Mouse (Mus musculus) hindbrain, embryonic 13.5 days (tissue): ENCODE measurements around the gene Olfr291. TPM values are rescaled to one million over a fixed set of nuclear protein-coding genes. Genes with fewer than 3 reads are reported as not detected.

Experiments
- ATAC-seq: fragments of 200-750 bp; cut with Nextera tagmentation; 2 replicates; pipeline ENCODE4 v1.8.0; 2017; ENCODE audit warnings: moderate TSS enrichment; ENCODE audit not compliant: low FRiP score
- H3K27ac ChIP-seq: fragments of 300-500 bp; sonication (generic); 2 replicates; pipeline ENCODE4 v1.5.1; 2015; ENCODE audit warnings: inconsistent platforms, mild to moderate bottlenecking, moderate library complexity
- H3K27me3 ChIP-seq: fragments of 300-500 bp; sonication (generic); 2 replicates; pipeline ENCODE4 v1.6.1; 2015; ENCODE audit warnings: mild to moderate bottlenecking, inconsistent platforms
- H3K36me3 ChIP-seq: fragments of 300-500 bp; sonication (generic); 2 replicates; pipeline ENCODE4 v1.6.1; 2015; ENCODE audit warnings: mild to moderate bottlenecking, inconsistent platforms
- H3K4me1 ChIP-seq: fragments of 300-500 bp; sonication (generic); replicated peaks from 2 replicates; pipeline ENCODE4 v1.6.1; 2015; ENCODE audit warnings: inconsistent platforms
- H3K4me2 ChIP-seq: fragments of 300-500 bp; sonication (generic); 2 replicates; pipeline ENCODE4 v1.6.1; 2015; ENCODE audit warnings: inconsistent platforms, mild to moderate bottlenecking, moderate library complexity
- H3K4me3 ChIP-seq: fragments of 300-500 bp; sonication (generic); 2 replicates; pipeline ENCODE4 v1.5.1; 2015; ENCODE audit warnings: mild to moderate bottlenecking, inconsistent platforms
- H3K9ac ChIP-seq: fragments of 300-500 bp; sonication (generic); 2 replicates; pipeline ENCODE4 v1.6.1; 2015; ENCODE audit warnings: mild to moderate bottlenecking, inconsistent platforms
- H3K9me3 ChIP-seq: fragments of 300-500 bp; sonication (generic); 2 replicates; pipeline ENCODE4 v1.6.1; 2016; ENCODE audit warnings: inconsistent platforms
- WGBS: fragments of 180-500 bp; shearing (Covaris S2); methylation state at CpG from one replicate; pipeline ENCODE4 v1.1.7; 2015; 5-methylcytosine and 5-hydroxymethylcytosine counted together
- polyA plus RNA-seq: library from polyadenylated mRNA; unstranded; fragments of >200 nt; fragmentation: Nextera tagmentation; extraction: Ambion mirVana; gene quantifications from 2 replicates; pipeline ENCODE4 v1.2.1, GENCODE M21; 2015

The Olfr291 gene
- polyA plus RNA-seq = not detected in 2 replicates

DNA sequence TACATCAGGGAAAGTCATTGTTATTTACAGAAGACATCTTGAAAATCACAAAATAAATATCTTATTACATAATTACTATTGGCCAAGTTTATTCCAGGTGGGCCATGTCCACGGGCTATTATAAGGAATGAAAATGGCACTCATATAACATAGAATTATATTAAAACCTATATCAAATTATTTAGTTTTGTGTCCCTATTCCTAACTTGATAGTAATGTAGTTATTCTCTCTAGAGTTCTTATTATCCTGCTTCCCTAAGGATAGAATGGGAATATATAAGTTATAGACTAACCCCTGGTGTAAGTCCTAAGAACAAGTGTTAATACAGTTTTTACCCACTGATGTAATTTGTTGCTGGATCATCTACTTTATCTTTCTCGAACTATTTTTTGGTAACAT is at the start of gene Olfr291:
Olfr291 (plus strand) TSS at position 301 of the 400 bp plus-strand sequence.
- no peak within 1 kb of the TSS for H3K4me3 ChIP-seq
- H3K27me3 ChIP-seq = no peaks in the 10 kb centered on the region
- H3K27ac ChIP-seq = no peak within 1 kb of the TSS
- no peaks in the 10 kb centered on the region for H3K9me3 ChIP-seq
- no peak within 1 kb of the TSS for H3K9ac ChIP-seq
- 85% methylated on average over 2 of the region's 2 CpGs for WGBS
- H3K36me3 ChIP-seq = no peaks in the 10 kb centered on the region
- no peak within 1 kb of the TSS for H3K4me2 ChIP-seq
- ATAC-seq = no peak
- no peaks in the 10 kb centered on the region for H3K4me1 ChIP-seq

DNA sequence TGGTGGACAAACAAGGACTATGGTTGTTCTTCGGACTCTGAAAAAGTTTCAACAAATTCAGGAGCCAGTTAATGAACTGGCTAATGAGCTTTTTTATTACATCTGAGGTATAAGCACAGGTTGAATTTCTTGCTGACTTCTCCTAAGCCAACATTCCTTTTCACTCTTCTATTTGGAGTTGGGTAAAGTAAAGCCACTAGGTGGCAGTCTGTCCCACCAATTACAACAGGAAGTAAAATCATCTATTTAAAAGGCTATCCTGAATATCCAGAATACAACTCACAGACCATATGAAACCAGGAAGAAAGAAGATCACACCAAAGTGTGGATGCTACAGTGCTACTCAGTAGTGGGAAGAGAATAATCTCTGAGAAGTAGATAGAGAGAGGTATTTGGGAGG is 48.1 kb upstream of the Olfr291 start:
- no peaks in the 10 kb centered on the region for H3K36me3 ChIP-seq
- no peak overlapping the region for H3K9ac ChIP-seq
- no peak for ATAC-seq
- peaks cover 2% of the 10 kb centered on the region; the same call in 1 of the 2 replicates for H3K27me3 ChIP-seq
- H3K9me3 ChIP-seq = no peaks in the 10 kb centered on the region
- H3K4me3 ChIP-seq = no peak overlapping the region
- 49% methylated on average over 1 of the region's 1 CpGs for WGBS
- H3K27ac ChIP-seq = no peak overlapping the region
- H3K4me1 ChIP-seq = no peaks in the 10 kb centered on the region
- H3K4me2 ChIP-seq = no peak overlapping the region

DNA sequence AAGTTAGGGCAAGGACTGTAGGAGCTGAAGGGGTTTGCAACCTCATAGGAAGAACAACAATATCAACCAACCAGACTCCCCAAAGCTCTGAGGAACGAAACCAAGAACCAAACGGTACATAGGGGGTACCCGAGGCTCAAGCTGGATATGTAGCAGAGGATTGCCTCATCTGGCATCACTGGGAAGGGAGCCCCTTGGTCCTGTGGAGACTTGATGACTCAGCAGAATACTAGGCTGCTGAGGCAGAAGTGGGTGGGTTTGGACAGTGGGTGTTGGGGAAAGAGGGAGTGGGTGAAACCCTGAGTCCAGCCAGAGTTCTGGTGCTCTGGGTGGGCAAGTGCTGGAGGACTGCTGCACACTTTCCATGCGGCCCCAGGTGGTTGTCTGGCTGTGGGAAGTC is 47.2 kb upstream of the Olfr291 start:
- H3K9me3 ChIP-seq = no peaks in the 10 kb centered on the region
- no peaks in the 10 kb centered on the region for H3K27me3 ChIP-seq
- no peak overlapping the region for H3K9ac ChIP-seq
- ATAC-seq = no peak
- H3K36me3 ChIP-seq = no peaks in the 10 kb centered on the region
- no peak overlapping the region for H3K27ac ChIP-seq
- H3K4me1 ChIP-seq = no peaks in the 10 kb centered on the region
- H3K4me3 ChIP-seq = no peak overlapping the region
- no peak overlapping the region for H3K4me2 ChIP-seq
- WGBS = 82% methylated on average over 4 of the region's 4 CpGs

DNA sequence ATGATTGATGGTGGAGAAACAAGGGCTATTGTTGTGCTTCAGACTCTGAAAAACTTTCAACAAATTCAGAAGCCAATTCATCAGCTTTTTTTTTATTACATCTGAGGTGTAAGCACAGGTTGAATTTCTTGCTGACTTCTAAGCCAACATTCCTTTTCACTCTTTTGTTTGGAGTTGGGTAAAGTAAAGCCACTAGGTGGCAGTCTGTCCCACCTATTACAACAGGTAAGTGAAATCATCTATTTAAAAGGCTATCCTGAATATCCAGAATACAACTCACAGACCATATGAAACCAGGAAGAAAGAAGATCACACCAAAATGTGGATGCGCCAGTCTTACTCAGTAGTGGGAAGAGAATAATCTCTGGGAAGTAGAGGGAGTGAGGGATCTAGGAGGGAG is 31.2 kb downstream of the Olfr291 start:
- Histone ChIP-seq H3K9ac (no peak overlapping the region), H3K4me3 (no peak overlapping the region), H3K9me3 (0 out of 2 replicates have a peak, but pooled peaks cover 6% of the 10 kb centered on the region), H3K4me2 (no peak overlapping the region), H3K36me3 (no peaks in the 10 kb centered on the region), H3K27me3 (no peaks in the 10 kb centered on the region), H3K4me1 (no peaks in the 10 kb centered on the region), H3K27ac (no peak overlapping the region)
- no peak for ATAC-seq
- 64% methylated on average over 1 of the region's 1 CpGs for WGBS

Other genes starting within 250 kb of the Olfr291 start
- 5.3 and 6.7 TPM in 2 replicates for gene Fah, start 246.8 kb upstream of the Olfr291 start, polyA plus RNA-seq
- 219 TPM in 2 replicates for gene Zfand6, start 163.6 kb upstream of the Olfr291 start, polyA plus RNA-seq
- gene Vmn2r65, start 110.6 kb downstream of the Olfr291 start, polyA plus RNA-seq = not detected in 2 replicates
- gene Vmn2r66, start 158.7 kb downstream of the Olfr291 start, polyA plus RNA-seq = not detected in 2 replicates